Mouse (Mus musculus) testis, adult 2 months (tissue): Measurements from ENCODE around the gene Lonp2.

Experiments used
- CTCF ChIP-seq: fragments of 200-500 bp; IDR thresholded peaks from 2 replicates; pipeline ENCODE4 v1.5.1; 2012; ENCODE audit warnings: low read depth, mild to moderate bottlenecking, inconsistent platforms, low read length, moderate library complexity; ENCODE audit not compliant: control insufficient read depth, insufficient read depth, insufficient replicate concordance
- POLR2A ChIP-seq: fragments of 200-500 bp; IDR thresholded peaks from 2 replicates; pipeline ENCODE4 v1.6.1; 2012; ENCODE audit warnings: low read depth, mild to moderate bottlenecking, inconsistent platforms, low read length, moderate library complexity; ENCODE audit not compliant: control insufficient read depth

GRCm38 (mm10) chr8:86581921-86582331 lies 41.9 kb upstream of the Lonp2 start:
- TF ChIP-seq POLR2A, result no peak
- TF ChIP-seq CTCF, result no peak
